ENCODE assay signal across 8 mouse cellular contexts in genomic region chr13:114987161-114987560, GRCm38 (mm10). TPM values are rescaled to one million over a fixed set of nuclear protein-coding genes. Genes with fewer than 3 reads are reported as not detected.
A peak's percentile ranks its signal among the peaks of the same experiment; 100 is the strongest.
DNase-seq lines count a peak whose midpoint lies in the region; ATAC-seq and TF ChIP-seq lines count a peak whose summit lies in the region.

No protein-coding gene starts in this region.

- H3K9me3 ChIP-seq in stomach, postnatal 0 days (ENCODE audit: control insufficient read depth, low read length) = no peaks in the 10 kb centered on the region

- no peaks in the 10 kb centered on the region for H3K36me3 ChIP-seq in stomach, postnatal 0 days (ENCODE audit: control insufficient read depth, insufficient read depth, low read length)

- TF ChIP-seq CTCF in stomach, postnatal 0 days (IDR thresholded peaks at IDR 0.05; ENCODE audit: low read depth) = peak; percentile 63

- no peak overlapping the region for H3K9ac ChIP-seq in stomach, postnatal 0 days (ENCODE audit: low read length)

- no peak overlapping the region for H3K27ac ChIP-seq in stomach, postnatal 0 days (replicated peaks)

- no peak for TF ChIP-seq EP300 in stomach, postnatal 0 days (optimal IDR thresholded peaks at IDR 0.05)

- no peak overlapping the region for H3K4me2 ChIP-seq in stomach, postnatal 0 days (replicated peaks; ENCODE audit: low read depth)

- intact Hi-C loops in heart, postnatal 25 days (cut with DNase I) = loop anchor here (2.0 to 10.0 kb wide), 3 partner anchors 115 to 1728 kb away; partner anchors contain the start of genes Gm49395 and Itga1

- no peak for ATAC-seq in stomach, postnatal 0 days (ENCODE audit: low FRiP score, low TSS enrichment)

- peak; percentile 93 for DNase-seq in heart, adult 11 months
- no peak for DNase-seq in heart, postnatal 25 days (ENCODE audit: low spot score)
- peak; percentile 49 to 56 for DNase-seq in B cell, adult 2 months
- peak; percentile 47 for DNase-seq in embryo, embryonic 9.5 days (ENCODE audit: extremely low spot score)
- DNase-seq in kidney, postnatal 25 days = peak; percentile 44 to 77
- no peak for DNase-seq in stomach, postnatal 0 days (ENCODE audit: low spot score)
- no peak for DNase-seq in spleen, postnatal 4 days (ENCODE audit: low spot score in 2 of 2)
- DNase-seq in right cerebral cortex, postnatal 10 days (ENCODE audit: low spot score in 2 of 2) = no peak

- WGBS in stomach, postnatal 0 days = 53% methylated on average over 2 of the region's 2 CpGs

- H3K4me1 ChIP-seq in stomach, postnatal 0 days (replicated peaks; ENCODE audit: control insufficient read depth, insufficient read depth) = no peaks in the 10 kb centered on the region

- no peak overlapping the region for H3K4me3 ChIP-seq in stomach, postnatal 0 days (ENCODE audit: low read depth, low read length)

- H3K27me3 ChIP-seq in stomach, postnatal 0 days (ENCODE audit: control insufficient read depth, insufficient read depth, low read length) = no peaks in the 10 kb centered on the region

RNA-seq across cellular contexts. Expression of gene Itga2, which starts 55.3 kb away (rescaled TPM):
- total RNA-seq in heart, postnatal 25 days (2021) = under 1 TPM; 0.78 to 0.81 TPM
- polyA plus RNA-seq in stomach, postnatal 0 days (2015; fragmentation: Nextera tagmentation; extraction: Ambion mirVana) = 1.9 and 4.4 TPM in 2 replicates

Comparison
In these comparisons a context has a peak if more than half of its experiments do, and no peak if none do; other contexts are left out.
1. DNase-seq: peak in heart, adult 11 months (single experiment), B cell, adult 2 months (2 of 2), embryo, embryonic 9.5 days (single experiment) and kidney, postnatal 25 days (2 of 2); none in heart, postnatal 25 days (single experiment), stomach, postnatal 0 days (single experiment), spleen, postnatal 4 days (0 of 2) and right cerebral cortex, postnatal 10 days (0 of 2).